Mouse (Mus musculus) heart, embryonic 14.5 days (tissue): ENCODE data around the gene Ptprj. TPM values are rescaled to one million over a fixed set of nuclear protein-coding genes. Genes with fewer than 3 reads are reported as not detected.

Source experiments
- ATAC-seq: fragments of 200-750 bp; cut with Nextera tagmentation; 2 replicates; pipeline ENCODE4 v1.8.0; 2017; ENCODE audit warnings: low read depth, moderate TSS enrichment; ENCODE audit not compliant: insufficient number of reproducible peaks, insufficient read depth, low FRiP score
- H3K27ac ChIP-seq, 2 experiments: fragments of 200-500 bp in 1 of 2; fragments of 300-500 bp in 1 of 2; sonication (generic) in 1 of 2; replicated peaks in 1 of 2; 2 replicates each; pipeline ENCODE4 v1.5.1; 2012 to 2014; ENCODE audit warnings: low read depth in 2 of 2, low read length in 2 of 2, control low read depth in 1 of 2, mild to moderate bottlenecking in 1 of 2, mixed read lengths in 1 of 2; ENCODE audit not compliant: control insufficient read depth in 1 of 2, insufficient read depth in 1 of 2
- H3K27me3 ChIP-seq: fragments of 300-500 bp; sonication (generic); 2 replicates; pipeline ENCODE4 v1.6.1; 2014; ENCODE audit warnings: mild to moderate bottlenecking, low read length, control low read depth; ENCODE audit not compliant: control insufficient read depth, insufficient read depth
- H3K36me3 ChIP-seq: fragments of 300-500 bp; sonication (generic); 2 replicates; pipeline ENCODE4 v1.6.1; 2014; ENCODE audit warnings: mild to moderate bottlenecking, control low read depth, low read length, mixed read lengths; ENCODE audit not compliant: control insufficient read depth, insufficient read depth
- H3K4me1 ChIP-seq, 2 experiments: fragments of 200-500 bp in 1 of 2; fragments of 300-500 bp in 1 of 2; sonication (generic) in 1 of 2; 2 replicates each; pipeline ENCODE4 v1.6.1; 2012 to 2014; ENCODE audit warnings: low read length in 2 of 2, control low read depth in 1 of 2, mixed read lengths in 1 of 2; ENCODE audit not compliant: control insufficient read depth in 2 of 2, insufficient read depth in 2 of 2
- H3K4me2 ChIP-seq: fragments of 300-500 bp; sonication (generic); 2 replicates; pipeline ENCODE4 v1.6.1; 2014; ENCODE audit warnings: mild to moderate bottlenecking, low read length
- H3K4me3 ChIP-seq, 2 experiments: fragments of 200-500 bp in 1 of 2; fragments of 300-500 bp in 1 of 2; sonication (generic) in 1 of 2; 2 replicates each; pipeline ENCODE4 v1.5.1; 2012 to 2014; ENCODE audit warnings: low read length in 2 of 2, mild to moderate bottlenecking in 2 of 2, control low read depth in 1 of 2, low read depth in 1 of 2, moderate library complexity in 1 of 2; ENCODE audit not compliant: control insufficient read depth in 1 of 2, insufficient read depth in 1 of 2
- H3K9ac ChIP-seq: fragments of 300-500 bp; sonication (generic); 2 replicates; pipeline ENCODE4 v1.6.1; 2014; ENCODE audit warnings: mild to moderate bottlenecking, low read length
- H3K9me3 ChIP-seq: fragments of 300-500 bp; sonication (generic); 2 replicates; pipeline ENCODE4 v1.6.1; 2016; ENCODE audit warnings: low read length, control low read depth; ENCODE audit not compliant: control insufficient read depth
- WGBS: fragments of 180-500 bp; shearing (Covaris S2); extraction: QIAGEN DNeasy Blood & Tissue Kit; methylation state at CpG from one replicate; pipeline ENCODE4 v1.1.7; 2014; 5-methylcytosine and 5-hydroxymethylcytosine counted together
- polyA plus RNA-seq: library from polyadenylated mRNA; unstranded; fragments of >200 nt; fragmentation: Nextera tagmentation; extraction: Ambion mirVana; gene quantifications from 2 replicates; pipeline ENCODE4 v1.2.1, GENCODE M21; 2014

The Ptprj gene
- polyA plus RNA-seq, 1 experiment from 2014 or later = 1.5 TPM

GRCm38 (mm10) chr2:90614651-90615171, 34.3 kb upstream of the Ptprj start:
- 86% methylated on average over 14 of the region's 14 CpGs for WGBS
- Histone ChIP-seq H3K27ac (no peak overlapping the region), H3K27me3 (no peaks in the 10 kb centered on the region), H3K9me3 (no peaks in the 10 kb centered on the region), H3K36me3 (no peaks in the 10 kb centered on the region), H3K4me2 (no peak overlapping the region), H3K4me3 (no peak overlapping the region), H3K4me1 (no peaks in the 10 kb centered on the region), H3K9ac (no peak overlapping the region)
- ATAC-seq = no peak

- no peak for ATAC-seq
- H3K36me3 ChIP-seq = no peaks in the 10 kb centered on the region
- no peaks in the 10 kb centered on the region for H3K4me1 ChIP-seq
- H3K9me3 ChIP-seq = no peaks in the 10 kb centered on the region
- no peak overlapping the region for H3K9ac ChIP-seq
- no peak overlapping the region for H3K4me2 ChIP-seq
- no peaks in the 10 kb centered on the region for H3K27me3 ChIP-seq
- WGBS = 77% methylated on average over 3 of the region's 3 CpGs
- no peak overlapping the region for H3K4me3 ChIP-seq
- no peak overlapping the region for H3K27ac ChIP-seq
These were observed 33.1 kb upstream of the Ptprj start for GRCm38 (mm10) chr2:90613591-90613990.

GRCm38 (mm10) chr2:90613006-90613405, 32.6 kb upstream of the Ptprj start:
- Histone ChIP-seq H3K9ac (no peak overlapping the region), H3K36me3 (no peaks in the 10 kb centered on the region), H3K27me3 (no peaks in the 10 kb centered on the region), H3K9me3 (no peaks in the 10 kb centered on the region), H3K4me3 (no peak overlapping the region), H3K27ac (no peak overlapping the region), H3K4me1 (no peaks in the 10 kb centered on the region), H3K4me2 (no peak overlapping the region)
- 78% methylated on average over 2 of the region's 2 CpGs for WGBS
- no peak for ATAC-seq

GRCm38 (mm10) chr2:90611959-90612571, 31.6 kb upstream of the Ptprj start:
- no peak overlapping the region for H3K4me3 ChIP-seq
- no peak overlapping the region for H3K27ac ChIP-seq
- H3K36me3 ChIP-seq = no peaks in the 10 kb centered on the region
- H3K9ac ChIP-seq = no peak overlapping the region
- no peaks in the 10 kb centered on the region for H3K27me3 ChIP-seq
- no peak overlapping the region for H3K4me2 ChIP-seq
- H3K9me3 ChIP-seq = no peaks in the 10 kb centered on the region
- ATAC-seq = peak; percentile 54; the same call in 1 of the 2 replicates
- H3K4me1 ChIP-seq = no peaks in the 10 kb centered on the region
- WGBS = 72% methylated on average over 10 of the region's 10 CpGs

GRCm38 (mm10) chr2:90601056-90601455, 20.6 kb upstream of the Ptprj start:
- Histone ChIP-seq H3K27ac (no peak overlapping the region), H3K9ac (no peak overlapping the region), H3K4me2 (no peak overlapping the region), H3K27me3 (no peaks in the 10 kb centered on the region), H3K36me3 (no peaks in the 10 kb centered on the region), H3K4me3 (no peak overlapping the region), H3K4me1 (no peaks in the 10 kb centered on the region), H3K9me3 (no peaks in the 10 kb centered on the region)
- no peak for ATAC-seq
- 95% methylated on average over 3 of the region's 3 CpGs for WGBS

- Histone ChIP-seq H3K4me1 (peaks cover 2 to 8% of the 10 kb centered on the region in 2 experiments; a peak in 3 of 4 replicates), H3K9ac (no peak overlapping the region), H3K36me3 (no peaks in the 10 kb centered on the region), H3K4me2 (no peak overlapping the region), H3K27ac (no peak overlapping the region), H3K4me3 (no peak overlapping the region), H3K9me3 (peaks cover under 1% of the 10 kb centered on the region; the same call in 1 of the 2 replicates), H3K27me3 (no peaks in the 10 kb centered on the region)
- no peak for ATAC-seq
- WGBS = 40% methylated on average over 1 of the region's 1 CpGs
These were observed 7.7 kb upstream of the Ptprj start for GRCm38 (mm10) chr2:90588141-90588540.

GRCm38 (mm10) chr2:90584506-90584905, 4.1 kb upstream of the Ptprj start:
- Histone ChIP-seq H3K9ac (no peak overlapping the region), H3K36me3 (no peaks in the 10 kb centered on the region), H3K4me2 (no peak overlapping the region), H3K4me1 (peaks cover 4 to 8% of the 10 kb centered on the region in 2 experiments; a peak in 3 of 4 replicates), H3K4me3 (no peak overlapping the region), H3K9me3 (no peaks in the 10 kb centered on the region), H3K27ac (no peak overlapping the region), H3K27me3 (no peaks in the 10 kb centered on the region; the same call in 1 of the 2 replicates)
- WGBS = 64% methylated on average over 4 of the region's 4 CpGs
- ATAC-seq = no peak
